Mouse (Mus musculus) embryonic facial prominence, embryonic 11.5 days (tissue): ENCODE data around the gene Shisa5. TPM values are rescaled to one million over a fixed set of nuclear protein-coding genes. Genes with fewer than 3 reads are reported as not detected.

Experiments used
- ATAC-seq: fragments of 200-750 bp; cut with Nextera tagmentation; replicated peaks from 2 replicates; pipeline ENCODE4 v1.8.0; 2017; ENCODE audit warnings: low read depth; ENCODE audit not compliant: insufficient number of reproducible peaks, low FRiP score, low TSS enrichment
- DNase-seq: peaks from one replicate; pipeline ENCODE4 v3.0.0-alpha.2; 2015; ENCODE audit warnings: low spot score
- H3K27ac ChIP-seq: fragments of 300-500 bp; sonication (generic); replicated peaks from 2 replicates; pipeline ENCODE4 v1.5.1; 2014; ENCODE audit warnings: mild to moderate bottlenecking, low read depth, low read length, control low read depth
- H3K27me3 ChIP-seq: fragments of 300-500 bp; sonication (generic); 2 replicates; pipeline ENCODE4 v1.6.1; 2014; ENCODE audit warnings: mild to moderate bottlenecking, low read length, moderate library complexity, mixed read lengths; ENCODE audit not compliant: control insufficient read depth, insufficient read depth
- H3K36me3 ChIP-seq: fragments of 300-500 bp; sonication (generic); replicated peaks from 2 replicates; pipeline ENCODE4 v1.6.1; 2014; ENCODE audit warnings: low read depth, mild to moderate bottlenecking, low read length, moderate library complexity, mixed read lengths; ENCODE audit not compliant: control insufficient read depth, insufficient read depth
- H3K4me1 ChIP-seq: fragments of 300-500 bp; sonication (generic); 2 replicates; pipeline ENCODE4 v1.6.1; 2014; ENCODE audit warnings: low read length, mixed read lengths; ENCODE audit not compliant: control insufficient read depth, insufficient read depth
- H3K4me2 ChIP-seq: fragments of 300-500 bp; sonication (generic); 2 replicates; pipeline ENCODE4 v1.6.1; 2014; ENCODE audit warnings: low read depth, mild to moderate bottlenecking, control low read depth, low read length, moderate library complexity
- H3K4me3 ChIP-seq: fragments of 300-500 bp; sonication (generic); 2 replicates; pipeline ENCODE4 v1.5.1; 2014; ENCODE audit warnings: low read depth, low read length, control low read depth
- H3K9ac ChIP-seq: fragments of 300-500 bp; sonication (generic); replicated peaks from 2 replicates; pipeline ENCODE4 v1.6.1; 2014; ENCODE audit warnings: mild to moderate bottlenecking, control low read depth, low read length
- H3K9me3 ChIP-seq: fragments of 300-500 bp; sonication (generic); replicated peaks from 2 replicates; pipeline ENCODE4 v1.6.1; 2016; ENCODE audit warnings: mild to moderate bottlenecking, low read length, inconsistent platforms, mixed read lengths; ENCODE audit not compliant: control insufficient read depth
- WGBS: fragments of 180-500 bp; shearing (Covaris S2); extraction: QIAGEN DNeasy Blood & Tissue Kit; methylation state at CpG from one replicate; pipeline ENCODE4 v1.1.7; 2014; 5-methylcytosine and 5-hydroxymethylcytosine counted together
- polyA plus RNA-seq: library from polyadenylated mRNA; unstranded; fragments of >200 nt; fragmentation: Nextera tagmentation; extraction: Ambion mirVana; gene quantifications from 2 replicates; pipeline ENCODE4 v1.2.1, GENCODE M21; 2014

Shisa5 gene
- polyA plus RNA-seq, 1 experiment from 2014 or later: 33.2 TPM

DNA sequence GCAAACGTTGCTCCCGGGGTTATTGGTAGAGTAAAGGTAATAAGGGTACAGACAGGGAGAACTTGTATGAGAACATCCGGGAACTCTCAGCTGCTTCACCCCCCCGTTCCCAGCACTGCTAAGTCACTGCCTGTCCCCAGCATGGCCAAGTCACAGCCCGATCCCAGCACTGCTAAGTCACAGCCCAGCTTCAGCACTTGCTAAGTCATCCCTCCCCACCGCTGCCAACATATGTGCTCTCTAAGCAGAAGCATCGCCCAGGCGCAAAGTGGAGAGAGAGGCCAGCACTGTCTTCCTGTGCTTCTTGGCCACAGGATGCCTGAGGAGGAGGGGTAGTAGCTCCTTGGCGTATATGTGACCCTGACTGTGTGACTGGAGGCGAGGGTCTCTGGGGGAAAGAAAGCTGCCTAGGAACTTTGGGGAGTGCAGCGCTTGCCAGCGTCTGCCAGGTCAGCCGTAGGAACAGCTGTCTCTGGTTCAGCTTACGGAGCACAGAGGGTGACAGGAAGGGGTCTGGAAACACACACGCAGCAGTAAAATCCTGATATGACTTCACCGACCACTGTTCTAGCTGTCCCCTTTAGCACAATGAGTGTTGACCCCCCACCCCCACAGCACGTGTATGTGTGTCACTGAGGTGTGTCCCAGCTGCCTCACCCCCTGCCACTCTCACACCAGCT lies 28.6 kb upstream of the Shisa5 start:
- H3K27me3 ChIP-seq: no peaks in the 10 kb centered on the region
- 42% methylated on average over 17 of the region's 17 CpGs for WGBS
- H3K27ac ChIP-seq: no peak overlapping the region
- DNase-seq (no peak), ATAC-seq (no peak)
- no peak overlapping the region for H3K4me3 ChIP-seq
- H3K36me3 ChIP-seq: no peaks in the 10 kb centered on the region
- H3K9me3 ChIP-seq: no peaks in the 10 kb centered on the region
- H3K9ac ChIP-seq: no peak overlapping the region
- H3K4me2 ChIP-seq: no peak overlapping the region
- no peaks in the 10 kb centered on the region for H3K4me1 ChIP-seq

DNA sequence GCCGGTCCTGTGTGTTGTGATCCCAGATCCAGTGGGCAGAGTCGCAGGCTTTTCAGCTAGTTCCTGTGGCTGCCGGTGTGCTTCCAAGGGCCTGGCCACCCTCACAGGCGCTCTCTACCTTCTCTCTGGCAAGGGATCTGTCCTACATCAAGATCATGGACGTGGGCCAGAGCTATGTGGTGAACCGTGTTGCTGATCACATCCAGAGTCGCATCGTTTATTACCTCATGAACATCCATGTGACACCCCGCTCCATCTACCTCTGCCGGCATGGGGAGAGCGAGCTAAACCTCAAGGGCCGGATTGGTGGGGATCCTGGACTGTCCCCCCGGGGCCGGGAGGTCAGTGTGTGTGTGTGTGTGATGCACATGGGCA lies 28.1 kb upstream of the Shisa5 start:
- no peaks in the 10 kb centered on the region for H3K9me3 ChIP-seq
- no peak overlapping the region for H3K4me2 ChIP-seq
- H3K4me1 ChIP-seq: no peaks in the 10 kb centered on the region
- DNase-seq: no peak
- H3K36me3 ChIP-seq: no peaks in the 10 kb centered on the region
- H3K27ac ChIP-seq: no peak overlapping the region
- no peak overlapping the region for H3K4me3 ChIP-seq
- 83% methylated on average over 14 of the region's 14 CpGs for WGBS
- ATAC-seq: no peak
- no peak overlapping the region for H3K9ac ChIP-seq
- no peaks in the 10 kb centered on the region for H3K27me3 ChIP-seq

DNA sequence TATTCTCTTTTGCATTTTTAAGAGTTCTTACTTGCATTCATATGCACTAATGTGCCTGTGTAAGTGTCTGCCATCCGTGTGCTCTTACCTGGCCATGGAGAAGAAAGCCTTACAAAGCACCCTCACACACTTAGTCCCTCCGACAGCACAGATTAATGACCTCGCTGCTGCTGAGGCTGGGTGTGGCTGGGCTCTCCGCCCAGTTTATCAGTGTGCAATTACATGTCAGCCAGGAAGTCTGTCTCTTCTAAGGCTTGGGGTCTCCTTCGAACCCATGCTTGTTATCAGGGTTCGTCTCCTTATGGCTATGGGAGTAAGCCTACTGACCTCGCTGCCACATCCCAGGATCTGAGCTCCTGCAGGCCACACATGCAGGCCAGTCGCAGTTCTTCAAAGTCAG lies 23.0 kb upstream of the Shisa5 start:
- Histone ChIP-seq H3K27ac (no peak overlapping the region), H3K9me3 (no peaks in the 10 kb centered on the region), H3K4me1 (no peaks in the 10 kb centered on the region), H3K9ac (no peak overlapping the region), H3K4me2 (no peak overlapping the region), H3K36me3 (no peaks in the 10 kb centered on the region), H3K27me3 (no peaks in the 10 kb centered on the region), H3K4me3 (no peak overlapping the region)
- ATAC-seq: no peak
- no peak for DNase-seq
- WGBS: 78% methylated on average over 8 of the region's 8 CpGs

DNA sequence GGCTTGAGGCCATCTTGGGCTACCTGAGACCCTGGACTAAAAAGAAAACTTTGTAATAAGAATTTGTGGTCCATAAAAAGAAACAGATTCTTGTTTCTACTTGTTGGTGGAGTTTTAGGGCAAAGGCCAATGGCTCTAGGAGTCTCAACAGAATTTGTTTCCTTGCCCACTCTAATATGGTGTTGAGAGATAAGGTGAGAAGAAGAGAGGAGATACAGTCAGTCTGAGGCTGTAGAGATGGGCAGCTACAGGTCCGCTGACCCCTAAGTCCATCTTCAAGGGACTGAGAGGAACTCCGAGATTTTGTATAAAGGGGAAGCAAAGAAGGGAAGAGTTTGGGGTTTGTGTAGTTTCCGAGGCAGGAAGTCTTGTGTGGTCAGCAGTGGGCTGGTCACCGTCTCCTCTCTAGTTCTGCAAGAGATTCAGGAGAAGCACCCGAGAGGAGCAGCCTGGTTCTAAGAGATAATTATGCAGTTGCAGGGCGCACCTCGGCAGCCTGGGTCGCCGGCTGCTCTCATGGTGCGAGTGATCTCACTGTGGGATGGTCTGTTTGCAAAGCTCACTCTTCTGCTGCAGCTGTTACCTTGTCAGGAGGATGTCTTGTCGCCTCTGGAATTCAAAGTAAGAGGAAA lies 21.3 kb upstream of the Shisa5 start:
- no peaks in the 10 kb centered on the region for H3K36me3 ChIP-seq
- H3K27me3 ChIP-seq: no peaks in the 10 kb centered on the region
- WGBS: 69% methylated on average over 11 of the region's 11 CpGs
- no peak overlapping the region for H3K4me2 ChIP-seq
- no peak for ATAC-seq
- H3K27ac ChIP-seq: no peak overlapping the region
- H3K4me3 ChIP-seq: no peak overlapping the region
- no peaks in the 10 kb centered on the region for H3K4me1 ChIP-seq
- no peak for DNase-seq
- no peak overlapping the region for H3K9ac ChIP-seq
- no peaks in the 10 kb centered on the region for H3K9me3 ChIP-seq

DNA sequence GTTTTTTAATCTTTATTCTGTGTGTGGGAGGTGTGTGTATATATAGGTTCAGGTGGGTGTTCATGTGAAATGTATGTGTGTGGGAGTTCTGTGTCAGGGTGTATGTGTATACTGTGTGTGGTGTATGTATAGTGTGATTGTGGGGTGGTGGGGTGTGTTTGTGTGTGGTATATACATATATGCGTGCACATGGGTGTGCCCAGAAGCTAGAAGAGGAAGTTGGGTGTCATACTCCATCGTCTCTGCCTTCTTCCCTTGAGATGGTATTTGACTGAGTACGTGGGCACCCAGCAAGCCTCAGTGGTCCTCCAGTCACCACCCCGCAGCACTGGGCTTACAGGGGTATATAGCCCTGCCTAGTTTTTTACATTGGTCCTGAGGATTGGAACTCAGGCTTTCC lies 16.9 kb upstream of the Shisa5 start:
- ATAC-seq (no peak), DNase-seq (no peak)
- Histone ChIP-seq H3K4me3 (no peak overlapping the region), H3K4me2 (no peak overlapping the region), H3K27ac (no peak overlapping the region), H3K36me3 (no peaks in the 10 kb centered on the region), H3K4me1 (no peaks in the 10 kb centered on the region), H3K27me3 (no peaks in the 10 kb centered on the region), H3K9me3 (no peaks in the 10 kb centered on the region), H3K9ac (no peak overlapping the region)
- WGBS: 88% methylated on average over 4 of the region's 4 CpGs

DNA sequence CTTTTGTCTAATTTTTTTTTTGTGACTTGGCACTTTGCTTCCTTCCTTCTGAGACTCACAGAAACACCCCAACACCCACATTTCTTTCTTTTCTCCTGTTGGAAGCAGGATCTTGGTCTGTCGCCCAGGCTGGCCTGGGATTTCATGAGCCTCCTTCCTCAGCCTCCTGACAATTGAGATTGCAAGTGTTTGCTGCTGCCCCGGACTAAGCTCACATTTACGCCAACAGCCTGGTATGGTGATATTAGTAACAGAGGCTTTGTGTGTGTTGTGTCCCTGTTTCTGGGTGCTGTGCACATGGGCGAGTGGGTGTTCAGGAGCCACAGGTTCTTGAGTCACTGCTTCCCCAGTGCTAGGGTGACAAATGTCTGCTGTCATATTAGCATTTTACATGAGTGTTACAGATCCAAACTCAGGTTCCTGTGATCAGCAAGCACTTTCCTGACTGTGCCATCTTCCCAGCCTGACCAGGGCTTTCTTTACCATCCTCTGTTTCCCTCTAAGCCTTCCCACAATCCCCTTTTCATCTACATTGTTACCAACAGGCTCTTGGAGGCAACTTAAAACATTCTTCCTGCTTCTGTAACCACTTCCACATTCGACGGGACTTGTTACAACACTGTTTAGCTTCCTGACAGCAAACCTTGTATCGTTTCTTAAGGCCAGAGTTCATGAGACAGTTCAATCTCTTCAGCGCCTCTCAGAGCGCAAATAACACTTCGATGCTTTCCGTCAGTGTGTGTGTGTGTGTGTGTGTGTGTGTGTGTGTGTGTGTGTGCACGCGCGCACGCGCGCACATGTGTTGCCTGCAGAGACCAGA lies 15.3 kb upstream of the Shisa5 start:
- ATAC-seq (no peak), DNase-seq (no peak)
- 87% methylated on average over 17 of the region's 17 CpGs for WGBS
- no peaks in the 10 kb centered on the region for H3K9me3 ChIP-seq
- no peak overlapping the region for H3K27ac ChIP-seq
- H3K4me3 ChIP-seq: no peak overlapping the region
- H3K4me2 ChIP-seq: no peak overlapping the region
- no peak overlapping the region for H3K9ac ChIP-seq
- no peaks in the 10 kb centered on the region for H3K27me3 ChIP-seq
- no peaks in the 10 kb centered on the region for H3K36me3 ChIP-seq
- H3K4me1 ChIP-seq: no peaks in the 10 kb centered on the region

DNA sequence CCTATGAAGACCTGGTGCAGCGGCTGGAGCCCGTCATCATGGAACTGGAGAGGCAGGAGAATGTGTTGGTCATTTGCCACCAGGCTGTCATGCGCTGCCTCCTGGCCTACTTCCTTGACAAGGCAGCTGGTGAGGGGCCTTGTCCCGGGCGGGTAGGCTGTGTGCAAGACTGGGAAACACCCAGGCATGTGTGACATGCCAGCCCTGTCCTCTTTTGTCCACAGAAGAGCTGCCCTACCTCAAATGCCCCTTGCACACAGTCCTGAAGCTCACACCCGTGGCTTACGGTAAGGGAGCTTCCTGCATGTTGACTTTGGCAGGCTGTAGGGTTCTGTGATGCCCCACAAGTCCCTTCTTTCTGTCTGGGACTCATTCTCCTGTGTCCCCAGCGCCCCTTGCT lies 10.8 kb upstream of the Shisa5 start:
- WGBS: 85% methylated on average over 8 of the region's 8 CpGs
- Histone ChIP-seq H3K27me3 (no peaks in the 10 kb centered on the region), H3K36me3 (no peaks in the 10 kb centered on the region), H3K9me3 (no peaks in the 10 kb centered on the region), H3K4me1 (no peaks in the 10 kb centered on the region), H3K27ac (no peak overlapping the region), H3K4me2 (no peak overlapping the region), H3K4me3 (no peak overlapping the region), H3K9ac (no peak overlapping the region)
- DNase-seq: no peak
- ATAC-seq: no peak

DNA sequence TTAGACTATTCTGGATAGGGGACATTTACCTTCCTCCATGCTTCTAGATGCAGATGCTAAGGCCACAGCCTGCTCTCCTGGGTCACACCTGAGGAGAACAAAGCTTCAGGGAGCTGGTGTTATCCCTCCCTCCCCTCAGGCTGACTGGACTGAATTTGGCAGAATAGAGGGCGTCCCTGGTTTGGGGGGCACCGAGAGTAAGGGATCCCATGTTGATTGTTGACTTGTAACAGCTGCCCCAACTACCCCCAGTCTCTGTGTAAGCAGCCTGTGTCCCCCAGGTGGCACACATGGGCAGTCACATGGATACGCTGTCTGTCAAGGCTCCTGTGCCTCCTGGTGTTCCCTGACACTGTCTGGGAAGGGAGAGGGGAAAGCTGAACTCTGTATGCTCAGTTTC lies 9.9 kb upstream of the Shisa5 start:
- Histone ChIP-seq H3K27ac (no peak overlapping the region), H3K4me3 (no peak overlapping the region), H3K4me1 (no peaks in the 10 kb centered on the region), H3K9ac (no peak overlapping the region), H3K4me2 (no peak overlapping the region), H3K9me3 (no peaks in the 10 kb centered on the region), H3K36me3 (no peaks in the 10 kb centered on the region), H3K27me3 (no peaks in the 10 kb centered on the region)
- 88% methylated on average over 3 of the region's 3 CpGs for WGBS
- no peak for ATAC-seq
- DNase-seq: no peak
